Mouse (Mus musculus) ES-CJ7 (cell line): ENCODE data around the gene Abhd16a.

Experiments
- DNase-seq: peaks from one replicate; pipeline ENCODE4 v3.0.0; 2011; ENCODE audit warnings: low read depth, low spot score

Abhd16a gene

DNA sequence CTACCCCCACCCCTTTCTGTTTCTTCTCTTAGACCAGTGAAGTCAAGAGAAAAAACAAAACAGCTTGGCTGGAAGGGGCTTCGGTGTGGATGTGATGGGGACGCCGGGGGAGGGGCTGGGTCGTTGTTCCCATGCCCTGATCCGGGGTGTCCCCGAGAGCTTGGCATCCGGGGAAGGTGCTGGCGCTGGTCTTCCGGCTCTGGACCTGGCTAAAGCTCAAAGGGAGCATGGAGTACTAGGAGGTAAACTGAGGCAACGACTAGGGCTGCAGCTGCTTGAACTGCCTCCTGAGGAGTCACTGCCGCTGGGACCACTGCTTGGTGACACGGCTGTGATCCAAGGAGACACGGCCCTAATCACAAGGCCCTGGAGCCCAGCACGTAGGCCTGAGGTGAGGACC is 29.0 kb upstream of the Abhd16a start:
- DNase-seq, result no peak

DNA sequence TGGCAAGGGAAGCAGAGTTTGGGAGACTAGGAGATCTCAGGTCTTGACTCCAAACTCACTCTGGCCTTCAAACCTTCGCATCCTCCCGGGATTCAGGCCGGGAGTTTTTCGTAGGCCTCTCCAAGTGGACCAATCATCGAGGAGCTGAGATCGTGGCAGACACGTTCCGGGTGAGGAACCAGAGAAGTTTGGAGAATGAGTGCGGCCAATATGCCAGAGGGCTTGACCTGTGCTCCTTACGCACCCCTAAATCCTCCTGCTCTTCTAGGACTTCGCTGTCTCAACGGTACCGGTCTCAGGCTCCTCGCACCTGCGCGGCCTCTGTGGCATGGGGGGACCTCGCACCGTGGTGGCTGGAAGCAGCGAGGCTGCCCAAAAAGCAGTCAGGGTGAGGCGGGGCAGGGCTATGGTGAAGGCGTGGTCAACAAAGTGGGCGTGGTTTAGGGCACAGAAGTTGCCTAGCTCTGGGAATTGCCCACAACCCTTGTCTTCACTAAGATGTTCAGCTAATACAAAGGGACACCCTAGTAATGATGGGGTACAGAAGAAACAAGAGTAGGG is 28.2 kb upstream of the Abhd16a start:
- DNase-seq, result peak; percentile 61

DNA sequence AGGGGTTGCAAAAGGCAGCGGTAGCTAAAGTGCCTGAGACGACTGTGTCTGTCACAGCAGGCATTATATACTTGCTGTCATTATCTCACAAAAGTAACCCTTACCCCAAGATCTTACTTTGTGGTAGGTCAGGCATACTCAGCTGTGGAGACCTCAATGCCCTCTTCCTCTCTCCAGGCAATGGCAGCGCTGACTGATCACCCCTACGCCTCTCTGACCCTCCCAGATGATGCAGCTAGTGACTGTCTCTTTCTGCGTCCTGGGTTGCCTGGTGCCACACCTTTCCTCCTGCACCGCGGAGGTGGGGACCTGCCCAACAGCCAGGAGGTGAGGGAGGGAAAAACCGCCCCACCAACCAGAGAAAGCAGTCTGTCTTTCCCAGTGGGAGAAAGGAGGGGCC is 27.8 kb upstream of the Abhd16a start:
- DNase-seq, result peak; percentile 41

DNA sequence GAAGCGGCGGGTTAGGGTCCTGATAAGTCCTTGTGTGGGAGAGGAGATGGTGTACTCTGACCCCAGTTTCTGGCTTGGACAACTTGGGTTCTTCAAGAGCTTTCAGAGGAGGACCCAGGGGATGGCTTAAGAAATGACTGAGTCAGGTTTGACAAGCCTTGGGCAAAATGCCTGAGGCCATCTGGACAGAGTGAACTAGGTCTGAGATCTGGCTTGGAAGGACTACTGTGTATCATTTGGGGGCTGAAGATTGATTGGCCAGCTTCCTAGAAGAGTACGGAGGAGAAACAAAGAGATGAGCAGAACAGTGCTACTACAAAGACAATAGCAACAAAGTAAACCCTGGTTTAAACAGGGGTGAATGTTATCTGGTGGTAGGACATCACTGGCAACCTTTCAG is 25.6 kb upstream of the Abhd16a start:
- no peak for DNase-seq

DNA sequence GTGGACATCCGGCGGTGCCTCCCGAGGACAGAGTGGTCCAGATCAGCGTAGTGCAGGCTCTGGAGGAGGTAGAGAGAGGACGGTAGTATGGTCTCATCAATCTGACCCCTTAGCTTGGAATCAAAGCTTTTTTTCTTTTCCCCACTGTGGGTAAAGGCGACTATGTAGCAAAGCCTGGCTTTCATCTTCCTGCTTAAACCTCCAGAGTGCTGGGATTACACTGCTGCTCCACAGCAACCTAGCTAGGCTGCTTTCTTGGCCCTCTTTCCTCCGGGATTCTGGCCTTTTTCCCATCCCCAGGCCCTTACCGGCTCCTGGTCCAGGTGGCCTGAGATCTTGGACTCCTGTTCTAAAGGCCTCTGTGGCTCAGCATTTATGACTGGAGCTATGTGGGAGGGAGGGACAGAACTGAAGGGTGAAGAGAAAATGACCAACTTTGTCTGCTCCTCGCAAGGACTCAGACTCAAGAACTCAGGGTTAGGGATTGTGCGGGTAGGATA is 24.6 kb upstream of the Abhd16a start:
- no peak for DNase-seq

DNA sequence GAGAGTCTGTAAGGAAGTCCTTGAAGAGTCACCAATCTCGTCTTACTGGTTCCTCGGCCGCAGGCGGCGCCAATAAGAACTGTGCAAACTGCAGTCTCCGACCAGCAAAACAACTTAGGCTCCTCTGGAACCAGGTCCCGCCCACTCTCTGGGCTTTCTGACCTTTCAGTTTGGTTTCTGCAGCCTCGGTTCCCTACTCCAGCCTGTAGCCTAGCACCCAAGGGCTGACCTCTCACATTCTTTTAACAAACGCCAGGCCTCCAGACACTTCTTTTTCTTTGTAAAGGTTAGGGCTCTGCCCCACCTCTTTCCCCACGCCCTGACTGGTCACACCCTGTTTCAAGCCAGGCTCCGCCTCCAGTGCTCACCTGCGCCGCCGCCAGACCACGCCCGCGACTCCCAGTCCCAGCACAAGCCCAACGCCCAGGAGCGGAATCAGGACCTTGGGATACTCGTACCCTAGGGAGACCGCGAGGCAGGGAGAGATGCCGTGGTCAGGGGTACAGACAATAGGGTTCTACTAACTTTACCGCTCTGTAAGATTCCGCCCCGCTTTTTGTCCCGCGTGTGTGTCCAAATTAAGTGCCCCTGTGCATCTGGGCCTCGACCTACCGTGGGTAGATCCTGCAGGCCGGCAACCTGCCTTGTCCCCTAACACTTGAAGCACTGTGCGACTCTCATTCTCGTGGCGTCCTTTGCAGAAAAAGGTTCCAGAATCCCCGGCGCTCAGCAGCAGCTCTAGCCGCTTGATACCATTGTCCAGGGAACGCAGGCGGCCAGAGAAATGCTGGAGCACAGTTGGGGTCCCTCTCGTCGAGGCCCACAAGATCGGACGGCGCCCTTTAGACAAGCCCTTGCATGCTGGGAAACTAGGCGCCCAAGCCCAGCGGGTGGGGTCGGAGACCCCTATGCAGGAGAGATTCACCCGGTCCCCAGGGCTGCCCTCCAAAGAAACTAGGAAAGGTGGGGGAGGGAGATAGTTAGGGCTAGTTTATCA is 23.8 kb upstream of the Abhd16a start, which contains the start of gene Ly6g6c:
Gene Ly6g6c (plus strand): TSS at position 438 of the 997 bp plus-strand sequence.
- DNase-seq, result peak; percentile 89

DNA sequence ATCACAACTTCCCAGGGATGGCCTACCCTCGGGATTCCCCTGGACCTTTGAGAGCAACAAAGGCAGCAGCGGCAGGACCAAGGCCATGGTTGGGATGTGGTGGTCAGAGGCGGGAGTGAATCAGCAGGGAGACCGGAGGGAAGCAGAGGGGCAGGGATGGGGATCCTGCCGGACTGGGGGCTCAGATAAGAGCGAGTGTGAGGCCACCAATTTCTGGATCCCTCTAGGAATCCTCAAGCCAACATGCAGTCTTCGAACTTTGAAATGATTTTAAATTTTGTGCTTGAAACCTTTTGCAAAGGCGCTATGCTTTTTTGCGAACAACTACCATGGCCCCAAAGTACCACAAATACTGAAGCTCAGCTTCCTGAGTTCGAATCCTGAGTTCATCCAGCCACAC is 23.0 kb upstream of the Abhd16a start, which contains the start of gene Mpig6b:
Gene Mpig6b (minus strand): TSS at position 101 of the 400 bp plus-strand sequence.
- DNase-seq, result no peak

DNA sequence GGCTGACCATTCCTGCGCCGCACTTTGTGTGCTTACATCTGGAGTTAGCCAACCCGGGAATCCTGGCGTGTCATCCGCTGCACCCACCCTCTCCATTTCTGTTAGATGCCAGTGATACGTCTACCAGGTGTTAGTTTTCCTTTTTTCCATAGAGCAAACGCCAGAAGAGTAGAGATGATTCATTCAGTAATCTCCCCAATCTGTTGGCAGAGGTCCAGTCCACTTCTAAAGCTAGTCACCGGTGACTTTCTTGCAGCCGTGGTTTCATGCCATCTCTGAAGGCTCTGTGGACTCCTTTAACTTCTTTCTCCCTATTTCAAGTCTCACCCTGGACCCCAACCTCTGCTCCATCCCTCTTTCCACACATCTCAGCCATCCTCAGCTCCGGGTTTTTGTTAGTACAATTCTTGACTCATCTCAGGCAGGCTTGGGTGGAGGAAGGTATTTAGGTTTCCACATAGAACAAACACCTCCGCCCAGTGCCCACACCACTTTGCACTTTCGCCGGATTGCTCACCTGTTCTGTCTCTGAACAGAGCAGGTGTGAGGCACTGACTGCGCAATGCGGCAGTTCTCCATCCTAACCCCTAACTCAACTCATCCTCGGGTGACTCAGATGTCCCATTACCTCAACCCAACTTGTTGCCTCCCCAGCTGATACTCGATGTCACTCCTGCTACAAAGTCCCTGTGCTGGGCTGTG is 20.7 kb upstream of the Abhd16a start:
- no peak for DNase-seq

DNA sequence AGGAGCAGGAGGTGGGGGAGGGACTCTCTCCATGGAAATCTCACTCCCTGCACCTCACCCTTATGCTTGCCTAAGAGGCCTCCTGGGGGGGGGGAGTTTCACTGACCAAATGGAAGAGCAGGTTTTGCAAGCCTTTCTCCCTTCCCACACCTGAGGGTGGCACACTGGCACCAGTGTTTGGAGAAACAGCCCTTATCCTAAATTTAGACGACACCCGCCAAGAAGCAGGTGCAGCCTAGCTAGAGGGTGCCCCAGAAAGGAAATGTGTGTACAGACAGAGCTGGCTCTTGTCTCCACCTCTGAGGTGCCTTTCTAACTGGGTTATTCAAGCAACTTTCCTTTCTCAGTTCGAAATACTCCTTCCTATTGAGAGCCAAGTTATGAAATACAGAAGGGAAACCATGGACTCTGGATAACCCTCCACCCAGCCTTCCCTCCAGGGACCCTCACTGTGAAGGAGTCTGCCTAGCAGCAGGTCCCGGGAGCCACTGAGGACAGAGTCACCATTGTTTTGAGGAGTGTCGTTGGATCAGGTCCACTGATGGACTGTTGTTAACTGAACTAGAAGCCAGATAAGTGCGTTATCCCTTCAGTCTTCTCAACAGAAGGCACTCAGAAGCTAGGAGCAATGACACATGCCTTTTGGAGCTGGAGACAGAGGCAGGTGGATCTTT is 18.4 kb upstream of the Abhd16a start:
- no peak for DNase-seq

DNA sequence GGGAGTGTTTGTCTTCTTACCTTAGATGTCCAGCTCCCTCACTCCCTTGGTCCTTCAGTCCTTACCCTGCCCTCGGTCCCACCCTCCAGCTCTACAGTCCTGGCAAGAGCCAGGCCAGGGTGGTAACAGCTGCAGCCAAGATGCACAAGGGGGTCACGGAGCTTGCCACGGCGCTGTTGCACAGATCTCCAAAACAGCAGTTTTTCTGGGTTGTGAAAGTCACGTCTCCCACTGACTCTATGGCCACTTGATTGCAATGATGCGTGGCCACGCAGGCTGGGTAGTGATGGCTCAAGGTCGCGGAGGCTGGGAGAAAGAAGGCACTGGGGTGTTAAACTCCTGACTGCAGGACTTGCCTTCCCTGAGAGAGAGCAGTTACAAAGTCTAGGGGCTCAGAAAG is 17.6 kb upstream of the Abhd16a start:
- DNase-seq, result no peak

DNA sequence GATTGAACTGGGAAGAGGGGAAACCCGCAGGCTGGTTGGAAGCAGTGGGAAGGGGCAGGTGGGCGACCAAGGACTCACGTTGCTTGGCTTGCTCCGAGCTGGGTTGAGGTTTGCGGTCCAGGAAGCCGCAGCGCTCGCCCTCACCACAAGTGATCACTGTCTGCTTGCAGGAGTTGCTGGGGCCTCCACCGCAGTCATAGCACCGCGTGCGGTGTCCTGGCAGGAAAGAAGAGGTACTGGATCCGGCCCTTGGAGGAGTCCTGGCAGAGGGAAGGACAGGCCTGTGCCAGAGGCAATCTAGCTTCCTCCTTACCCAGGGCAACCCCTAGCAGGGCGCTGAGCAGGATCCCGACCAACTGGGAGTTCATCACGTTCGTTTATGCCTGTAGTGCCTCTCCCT is 15.0 kb upstream of the Abhd16a start:
- peak; percentile 33 for DNase-seq

DNA sequence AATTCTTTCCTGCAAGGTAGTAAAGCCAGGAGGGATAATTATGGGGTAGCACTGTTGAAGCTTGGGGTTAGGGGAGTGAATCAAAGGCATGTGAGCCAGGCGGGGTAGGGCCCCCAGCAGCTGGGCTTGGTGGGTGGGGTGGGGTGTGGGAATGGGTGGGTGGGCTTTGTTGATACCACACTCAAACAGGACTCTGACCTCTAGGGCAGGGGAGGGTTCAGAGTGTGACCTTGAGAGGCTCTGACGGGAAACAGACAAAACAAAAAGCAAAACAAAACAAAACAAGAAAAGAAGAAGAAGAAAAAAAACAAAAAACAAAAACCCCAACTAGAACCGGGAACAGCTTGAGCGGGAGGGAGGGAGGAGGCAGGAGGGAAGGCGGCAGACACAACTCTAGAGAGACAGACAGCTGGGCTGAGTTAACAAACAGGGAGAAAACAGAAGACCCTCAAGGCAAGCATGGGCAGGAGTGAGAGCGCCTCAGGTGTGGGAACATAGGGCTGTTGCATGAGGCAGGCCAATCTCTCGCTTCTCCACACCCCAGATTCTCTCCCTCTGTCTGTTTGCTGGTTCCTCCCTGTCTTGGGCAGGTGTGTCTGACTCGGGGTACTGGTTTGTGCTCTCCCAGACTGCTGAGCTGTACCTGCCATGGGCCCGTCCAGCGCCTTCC is 12.4 kb upstream of the Abhd16a start, which contains the start of gene Ly6g6e:
Gene Ly6g6e (plus strand): TSS at position 396 of the 670 bp plus-strand sequence.
- peak; percentile 81 for DNase-seq

DNA sequence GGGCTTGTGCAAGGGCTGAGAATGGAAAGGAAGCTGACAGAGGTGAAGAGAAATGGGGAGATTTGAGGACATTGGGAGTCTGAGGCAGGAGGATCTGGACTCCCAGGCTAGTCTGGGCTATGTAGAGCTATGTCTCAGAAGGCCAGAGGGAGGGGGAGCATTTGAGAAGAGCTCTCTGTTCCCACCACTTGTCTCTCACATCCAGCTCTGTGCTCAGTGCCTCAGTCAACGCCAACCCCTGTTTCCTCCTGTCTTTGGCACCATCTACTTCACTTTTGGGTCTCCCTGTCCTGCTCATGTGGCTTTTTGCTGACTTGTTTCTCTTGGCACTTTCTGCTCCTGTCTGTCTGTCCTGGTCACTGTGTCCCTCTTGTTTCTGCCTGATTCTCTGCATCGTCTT is 11.8 kb upstream of the Abhd16a start:
- peak; percentile 43 for DNase-seq

DNA sequence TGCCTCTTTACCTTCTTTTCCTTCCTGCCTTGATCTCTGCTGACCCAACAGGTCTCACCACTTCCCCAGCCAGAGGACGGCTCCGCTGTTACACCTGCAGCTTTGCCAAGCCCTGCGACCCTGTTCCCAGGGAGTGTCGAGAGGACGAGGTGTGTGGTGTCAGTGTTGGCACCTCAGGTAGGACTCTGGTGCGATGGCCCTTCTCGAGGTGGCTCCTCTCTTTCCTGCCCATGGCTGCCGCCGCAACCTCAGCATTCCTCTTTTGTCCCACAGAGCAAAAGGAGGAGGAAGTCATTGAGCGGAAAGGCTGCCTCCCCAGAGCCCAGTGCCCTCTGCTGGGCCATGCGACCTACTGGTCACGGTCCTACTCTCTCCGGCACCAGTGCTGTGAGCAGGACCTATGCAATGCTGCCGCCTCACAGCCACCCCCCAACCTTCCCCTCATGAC is 11.3 kb upstream of the Abhd16a start, which contains the start of gene Ly6g6d:
Gene Ly6g6d (minus strand): TSS at position 280 of the 448 bp plus-strand sequence.
- DNase-seq, result no peak

DNA sequence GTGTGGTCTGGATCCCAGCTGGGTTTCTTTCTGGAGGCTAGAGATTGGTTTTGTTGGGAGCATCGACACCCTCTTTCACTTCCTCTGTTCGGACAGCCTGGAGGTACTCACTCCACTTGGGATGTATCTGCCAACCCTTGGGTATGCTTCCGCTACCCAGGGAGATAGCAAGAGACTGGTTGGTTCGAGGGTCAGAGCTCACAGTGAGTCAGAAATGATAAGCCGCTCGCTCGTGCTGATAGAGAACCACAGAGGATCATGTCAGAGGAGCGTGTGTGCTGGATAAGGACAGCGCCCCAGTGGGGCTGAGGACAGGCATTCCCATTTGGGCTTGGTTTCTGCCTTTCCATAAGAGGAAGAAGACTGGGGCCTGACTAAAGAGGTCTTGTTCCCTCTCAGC is 9.3 kb upstream of the Abhd16a start:
- DNase-seq, result no peak

DNA sequence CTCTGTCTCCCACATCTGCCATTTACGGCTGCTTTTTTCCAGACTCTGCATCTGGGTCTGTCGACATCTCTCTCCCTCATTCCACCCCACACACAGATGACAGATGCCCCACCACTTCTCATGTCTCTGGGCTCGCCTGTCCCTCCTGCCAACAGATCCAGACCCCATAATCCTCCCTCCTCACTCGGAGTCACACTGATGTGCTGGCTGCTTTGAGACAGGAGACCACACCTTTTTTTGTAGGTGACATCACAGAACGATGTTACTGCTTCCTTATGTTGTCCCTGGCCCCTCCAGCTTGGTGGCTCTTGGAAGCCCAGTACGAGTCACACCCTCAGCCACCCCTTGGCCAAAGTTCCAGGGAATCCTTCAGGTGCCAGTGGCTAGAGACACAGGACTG is 8.8 kb upstream of the Abhd16a start:
- DNase-seq, result no peak

DNA sequence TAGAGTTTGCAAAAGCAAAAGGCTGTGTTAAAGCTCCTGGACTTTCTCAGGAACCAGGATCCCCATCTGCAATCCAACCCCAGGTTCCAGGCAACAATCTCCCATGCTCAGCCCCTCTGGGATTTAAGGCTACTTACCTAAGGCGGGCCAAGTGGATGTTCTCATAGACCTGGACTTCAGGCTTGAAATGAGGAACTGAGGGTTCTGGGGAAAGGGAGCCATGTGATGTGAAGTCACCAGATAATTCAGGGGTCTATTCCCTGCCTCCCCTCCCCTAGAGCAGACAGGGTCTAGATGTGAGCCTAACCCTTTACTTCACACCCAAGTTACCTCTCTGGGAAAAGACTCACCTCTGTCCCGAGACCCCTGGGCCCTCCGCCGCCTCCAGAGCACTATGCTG is 8.4 kb upstream of the Abhd16a start:
- DNase-seq, result no peak

DNA sequence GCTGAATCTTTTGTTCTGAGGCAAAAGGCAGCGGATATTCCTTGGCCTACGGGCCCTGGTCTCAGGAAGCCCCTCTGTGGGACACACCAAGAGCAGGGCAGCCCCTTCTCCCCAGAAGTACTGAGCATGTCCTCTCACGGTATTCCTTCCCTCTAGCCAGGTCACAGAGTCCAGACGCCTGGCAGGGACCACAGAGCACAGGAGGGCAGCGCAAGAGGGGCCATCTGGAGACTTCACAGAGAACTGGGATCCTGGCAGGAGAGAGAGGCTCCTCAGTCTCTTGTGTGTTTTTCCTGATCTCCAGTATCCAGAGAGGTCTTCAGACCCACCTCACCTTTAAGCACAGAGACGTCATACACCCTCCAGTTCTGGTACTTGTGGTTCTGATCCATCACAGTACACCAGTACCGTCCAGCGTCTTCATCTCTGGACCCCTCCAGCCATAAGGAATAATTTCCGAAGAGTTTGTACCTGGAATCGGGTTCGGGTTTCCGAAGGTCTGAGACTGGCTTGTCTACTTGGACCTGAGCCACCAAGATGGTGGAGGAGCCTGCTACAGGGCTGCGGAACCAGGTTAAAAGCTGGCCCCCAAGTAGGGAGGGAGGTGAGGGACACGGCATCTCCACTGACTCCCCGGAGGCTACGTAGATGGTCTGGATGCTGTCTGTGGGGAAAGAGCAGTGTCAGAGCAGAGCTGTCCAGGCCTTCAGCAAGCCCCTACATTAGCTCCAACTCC is 6.1 kb upstream of the Abhd16a start:
- no peak for DNase-seq

DNA sequence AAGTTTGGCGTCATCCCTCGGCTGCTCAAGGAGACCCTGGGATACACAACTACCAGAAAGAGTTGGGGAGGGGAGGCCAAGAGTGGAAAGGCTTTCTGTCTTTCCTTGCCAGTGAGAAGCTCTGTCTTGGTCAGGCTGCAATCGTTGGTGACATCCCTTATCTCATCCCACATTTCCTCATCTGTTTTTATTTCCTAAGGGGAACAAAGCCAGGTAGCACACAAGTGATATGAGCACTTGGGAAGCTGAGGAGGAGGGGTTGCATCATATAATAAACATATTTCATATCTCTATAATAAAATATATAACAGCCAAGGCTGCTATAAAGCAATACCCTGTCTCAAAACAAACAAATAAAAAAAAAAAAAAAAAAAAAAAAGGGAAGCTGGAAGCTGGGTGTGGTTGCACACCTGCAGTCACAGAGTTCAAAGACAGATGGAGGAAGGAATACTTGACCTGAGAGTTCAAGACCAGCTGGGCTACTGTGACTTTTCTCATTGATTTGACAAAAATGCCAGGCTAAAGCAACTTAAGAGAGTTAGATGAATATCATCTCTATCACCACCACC is 5.0 kb upstream of the Abhd16a start:
- no peak for DNase-seq
